Mouse (Mus musculus) CH12F3 (cell line): ENCODE measurements at regions not wholly inside any gene's neighbourhood (a gene's known extent, or its start where the extent isn't known, plus 50 kb on each side); places are given as distances from the start of the nearest gene placed in this dataset.

Experiments
- in situ Hi-C: fragments of 300-500 bp; cut with MboI; formaldehyde crosslinking; loops from 2 replicates; pipeline ENCODE4 v1.14.3; 2020; ENCODE audit warnings: low sequenced_read_pairs

GRCm38 (mm10) chr3:15196101-15196500, 136.0 kb downstream of the Gm9733 start:
- in situ Hi-C loops: loop anchor here (10.0 kb wide), 1 partner anchor 321 kb away; no protein-coding TSS in a partner anchor

- in situ Hi-C loops: loop anchor here (10.0 kb wide), 1 partner anchor 323 kb away; no protein-coding TSS in a partner anchor
Observed at GRCm38 (mm10) chr3:15198086-15198485, 134.0 kb downstream of the Gm9733 start.

GRCm38 (mm10) chr3:15200309-15200708, 131.8 kb downstream of the Gm9733 start:
- in situ Hi-C loops: loop anchor here (25.0 kb wide), 1 partner anchor 813 kb away; no protein-coding TSS in a partner anchor

GRCm38 (mm10) chr3:15200990-15201389, 131.1 kb downstream of the Gm9733 start:
- in situ Hi-C loops: loop anchor here (25.0 kb wide), 1 partner anchor 814 kb away; no protein-coding TSS in a partner anchor

GRCm38 (mm10) chr3:15202760-15203159, 129.3 kb downstream of the Gm9733 start:
- in situ Hi-C loops: loop anchor here (25.0 kb wide), 1 partner anchor 815 kb away; no protein-coding TSS in a partner anchor

GRCm38 (mm10) chr3:15205266-15206229, 126.6 kb downstream of the Gm9733 start:
- in situ Hi-C loops: loop anchor here (25.0 kb wide), 1 partner anchor 818 kb away; no protein-coding TSS in a partner anchor

GRCm38 (mm10) chr3:15212357-15212756, 119.7 kb downstream of the Gm9733 start:
- in situ Hi-C loops: loop anchor here (25.0 kb wide), 1 partner anchor 825 kb away; no protein-coding TSS in a partner anchor

- in situ Hi-C loops: loop anchor here (25.0 kb wide), 1 partner anchor 830 kb away; no protein-coding TSS in a partner anchor
Observed at GRCm38 (mm10) chr3:15217591-15217990, 114.5 kb downstream of the Gm9733 start.

GRCm38 (mm10) chr3:15219275-15219674, 112.8 kb downstream of the Gm9733 start:
- in situ Hi-C loops: loop anchor here (25.0 kb wide), 1 partner anchor 832 kb away; no protein-coding TSS in a partner anchor

- in situ Hi-C loops: loop anchor here (25.0 kb wide), 1 partner anchor 836 kb away; no protein-coding TSS in a partner anchor
Observed at GRCm38 (mm10) chr3:15223266-15223665, 108.8 kb downstream of the Gm9733 start.

- in situ Hi-C loops: loop anchor here (25.0 kb wide), 1 partner anchor 837 kb away; no protein-coding TSS in a partner anchor
Observed at GRCm38 (mm10) chr3:15224452-15224851, 107.7 kb downstream of the Gm9733 start.

GRCm38 (mm10) chr3:15228641-15229040, 103.5 kb downstream of the Gm9733 start:
- in situ Hi-C loops: no loop called here

- in situ Hi-C loops: no loop called here
Observed at GRCm38 (mm10) chr3:15230204-15230603, 101.9 kb downstream of the Gm9733 start.

GRCm38 (mm10) chr3:15231433-15231832, 100.7 kb downstream of the Gm9733 start:
- in situ Hi-C loops: no loop called here

GRCm38 (mm10) chr3:15237817-15238432, 94.2 kb downstream of the Gm9733 start:
- in situ Hi-C loops: no loop called here

- in situ Hi-C loops: loop anchor here (10.0 kb wide), 1 partner anchor 368 kb away; no protein-coding TSS in a partner anchor
Observed at GRCm38 (mm10) chr3:15242388-15242787, 89.7 kb downstream of the Gm9733 start.

GRCm38 (mm10) chr3:15243584-15243983, 88.5 kb downstream of the Gm9733 start:
- in situ Hi-C loops: loop anchor here (10.0 kb wide), 1 partner anchor 369 kb away; no protein-coding TSS in a partner anchor

GRCm38 (mm10) chr3:15244999-15245398, 87.1 kb downstream of the Gm9733 start:
- in situ Hi-C loops: loop anchor here (10.0 kb wide), 1 partner anchor 370 kb away; no protein-coding TSS in a partner anchor
